Mouse (Mus musculus) midbrain, embryonic 11.5 days (tissue): ENCODE data around the gene Tmem253. TPM values are rescaled to one million over a fixed set of nuclear protein-coding genes. Genes with fewer than 3 reads are reported as not detected.

ENCODE experiments used
- ATAC-seq: fragments of 200-750 bp; cut with Nextera tagmentation; 2 replicates; pipeline ENCODE4 v1.8.0; 2017; ENCODE audit warnings: moderate TSS enrichment, moderate library complexity; ENCODE audit not compliant: low FRiP score
- DNase-seq: peaks from one replicate; pipeline ENCODE4 v3.0.0; 2015; ENCODE audit warnings: low spot score; ENCODE audit errors: missing footprints
- H3K27ac ChIP-seq: fragments of 300-500 bp; sonication (generic); 2 replicates; pipeline ENCODE4 v1.5.1; 2014; ENCODE audit warnings: low read depth, low read length
- H3K27me3 ChIP-seq: fragments of 300-500 bp; sonication (generic); 2 replicates; pipeline ENCODE4 v1.6.1; 2014; ENCODE audit warnings: mild to moderate bottlenecking, low read length, moderate library complexity, mixed read lengths; ENCODE audit not compliant: control insufficient read depth, insufficient read depth
- H3K36me3 ChIP-seq: fragments of 300-500 bp; sonication (generic); 2 replicates; pipeline ENCODE4 v1.6.1; 2014; ENCODE audit warnings: mild to moderate bottlenecking, low read length, moderate library complexity, mixed read lengths; ENCODE audit not compliant: control insufficient read depth, insufficient read depth
- H3K4me1 ChIP-seq: fragments of 300-500 bp; sonication (generic); 2 replicates; pipeline ENCODE4 v1.6.1; 2014; ENCODE audit warnings: low read length; ENCODE audit not compliant: control insufficient read depth, insufficient read depth
- H3K4me2 ChIP-seq: fragments of 300-500 bp; sonication (generic); 2 replicates; pipeline ENCODE4 v1.6.1; 2014; ENCODE audit warnings: mild to moderate bottlenecking, moderate library complexity
- H3K4me3 ChIP-seq: fragments of 300-500 bp; sonication (generic); 2 replicates; pipeline ENCODE4 v1.5.1; 2014; ENCODE audit warnings: low read depth, low read length
- H3K9ac ChIP-seq: fragments of 300-500 bp; sonication (generic); 2 replicates; pipeline ENCODE4 v1.6.1; 2014; ENCODE audit warnings: low read length
- H3K9me3 ChIP-seq: fragments of 300-500 bp; sonication (generic); 2 replicates; pipeline ENCODE4 v1.6.1; 2016; ENCODE audit warnings: low read length; ENCODE audit not compliant: control insufficient read depth
- WGBS: fragments of 180-500 bp; shearing (Covaris S2); extraction: QIAGEN DNeasy Blood & Tissue Kit; methylation state at CpG from one replicate; pipeline ENCODE4 v1.1.7; 2014; 5-methylcytosine and 5-hydroxymethylcytosine counted together
- polyA plus RNA-seq: library from polyadenylated mRNA; unstranded; fragments of >200 nt; fragmentation: Nextera tagmentation; extraction: Ambion mirVana; gene quantifications from 2 replicates; pipeline ENCODE4 v1.2.1, GENCODE M21; 2014

Tmem253 gene
- polyA plus RNA-seq, 1 experiment from 2014 or later, result 1.5 TPM

GRCm38 (mm10) chr14:52012085-52012484, 3.4 kb upstream of the Tmem253 start:
- peak overlapping the region; percentile 100 for H3K27ac ChIP-seq
- no peaks in the 10 kb centered on the region for H3K9me3 ChIP-seq
- H3K4me1 ChIP-seq, result peaks cover 59% of the 10 kb centered on the region
- peak overlapping the region; percentile 85 for H3K4me2 ChIP-seq
- DNase-seq (peak; percentile 88), ATAC-seq (no peak)
- WGBS, result 67% methylated on average over 4 of the region's 4 CpGs
- peak overlapping the region; percentile 98 for H3K9ac ChIP-seq
- peaks cover 16% of the 10 kb centered on the region for H3K36me3 ChIP-seq
- H3K27me3 ChIP-seq, result no peaks in the 10 kb centered on the region
- H3K4me3 ChIP-seq, result peak overlapping the region; percentile 80

- peak; percentile 89 for DNase-seq
- Histone ChIP-seq H3K9me3 (no peaks in the 10 kb centered on the region), H3K9ac (peak overlapping the region; percentile 98), H3K4me3 (peak overlapping the region; percentile 80), H3K4me2 (peak overlapping the region; percentile 85), H3K36me3 (peaks cover 13% of the 10 kb centered on the region), H3K27me3 (no peaks in the 10 kb centered on the region), H3K27ac (peak overlapping the region; percentile 100), H3K4me1 (peaks cover 59% of the 10 kb centered on the region)
- 45% methylated on average over 5 of the region's 5 CpGs for WGBS
- ATAC-seq, result no peak
Observed at GRCm38 (mm10) chr14:52012553-52012952, 2.9 kb upstream of the Tmem253 start.

- DNase-seq, result peak; percentile 91
- no peak for ATAC-seq
- peak overlapping the region; percentile 100 for H3K27ac ChIP-seq
- H3K4me2 ChIP-seq, result peak overlapping the region; percentile 85
- H3K27me3 ChIP-seq, result no peaks in the 10 kb centered on the region
- peaks cover 57% of the 10 kb centered on the region for H3K4me1 ChIP-seq
- peak overlapping the region; percentile 98 for H3K9ac ChIP-seq
- H3K9me3 ChIP-seq, result no peaks in the 10 kb centered on the region
- H3K36me3 ChIP-seq, result peaks cover 11% of the 10 kb centered on the region
- H3K4me3 ChIP-seq, result peak overlapping the region; percentile 80
- 24% methylated on average over 8 of the region's 8 CpGs for WGBS
Observed at GRCm38 (mm10) chr14:52013021-52013610, 2.3 kb upstream of the Tmem253 start.

- peak overlapping the region; percentile 100 for H3K27ac ChIP-seq
- DNase-seq (peak; percentile 96), ATAC-seq (peak; percentile 9)
- H3K9ac ChIP-seq, result peak overlapping the region; percentile 98
- peak overlapping the region; percentile 80 for H3K4me3 ChIP-seq
- H3K4me1 ChIP-seq, result peaks cover 55% of the 10 kb centered on the region
- 2% methylated on average over 15 of the region's 24 CpGs for WGBS
- peaks cover 4% of the 10 kb centered on the region for H3K36me3 ChIP-seq
- no peaks in the 10 kb centered on the region for H3K27me3 ChIP-seq
- H3K4me2 ChIP-seq, result peak overlapping the region; percentile 85
- no peaks in the 10 kb centered on the region for H3K9me3 ChIP-seq
Observed at GRCm38 (mm10) chr14:52013771-52014219, 1.7 kb upstream of the Tmem253 start.

- Histone ChIP-seq H3K4me2 (peak overlapping the region; percentile 85), H3K36me3 (no peaks in the 10 kb centered on the region), H3K4me3 (peak overlapping the region; percentile 80), H3K9ac (peak overlapping the region; percentile 98), H3K9me3 (no peaks in the 10 kb centered on the region), H3K27ac (peak overlapping the region; percentile 100), H3K27me3 (no peaks in the 10 kb centered on the region), H3K4me1 (peaks cover 54% of the 10 kb centered on the region)
- DNase-seq (no peak), ATAC-seq (peak; percentile 28)
- 0% methylated on average over 7 of the region's 80 CpGs for WGBS
Observed at GRCm38 (mm10) chr14:52014271-52014760, 1.1 kb upstream of the Tmem253 start.

GRCm38 (mm10) chr14:52014761-52015311, 622 bp upstream of the Tmem253 start:
- Histone ChIP-seq H3K4me3 (peak overlapping the region; percentile 80), H3K9me3 (no peaks in the 10 kb centered on the region), H3K27ac (peak overlapping the region; percentile 100), H3K4me1 (peaks cover 48% of the 10 kb centered on the region), H3K4me2 (peak overlapping the region; percentile 85), H3K27me3 (no peaks in the 10 kb centered on the region), H3K9ac (peak overlapping the region; percentile 98), H3K36me3 (no peaks in the 10 kb centered on the region)
- DNase-seq (peak; percentile 93), ATAC-seq (peak; percentile 51)
- under 1% methylated on average over 15 of the region's 28 CpGs for WGBS

GRCm38 (mm10) chr14:52016625-52017405, 1.4 kb downstream of the Tmem253 start:
- WGBS, result 72% methylated on average over 13 of the region's 13 CpGs
- Histone ChIP-seq H3K4me2 (no peak overlapping the region), H3K27me3 (no peaks in the 10 kb centered on the region), H3K36me3 (no peaks in the 10 kb centered on the region), H3K4me1 (peaks cover 46% of the 10 kb centered on the region), H3K27ac (no peak overlapping the region), H3K9ac (no peak overlapping the region), H3K4me3 (no peak overlapping the region), H3K9me3 (no peaks in the 10 kb centered on the region)
- ATAC-seq (no peak), DNase-seq (peak; percentile 76)

- Histone ChIP-seq H3K9ac (no peak overlapping the region), H3K4me3 (no peak overlapping the region), H3K27me3 (no peaks in the 10 kb centered on the region), H3K4me1 (peaks cover 40% of the 10 kb centered on the region), H3K4me2 (no peak overlapping the region), H3K27ac (no peak overlapping the region), H3K9me3 (no peaks in the 10 kb centered on the region), H3K36me3 (no peaks in the 10 kb centered on the region)
- ATAC-seq (no peak), DNase-seq (peak; percentile 69)
- 77% methylated on average over 4 of the region's 4 CpGs for WGBS
Observed at GRCm38 (mm10) chr14:52017662-52018061, 2.2 kb downstream of the Tmem253 start.
